Mouse (Mus musculus): Measurements from ENCODE around the gene Pdzd3. TPM values are rescaled to one million over a fixed set of nuclear protein-coding genes. Genes with fewer than 3 reads are reported as not detected.

Gene Pdzd3
- polyA plus RNA-seq (2014; fragmentation: Illumina TruSeq; extraction: RNeasy Lipid Tissue Mini Kit (QIAGEN cat#74804); ENCODE audit: low read depth, low replicate concordance) = 2.5 TPM

GRCm38 (mm10) chr9:44251314-44251713, at the start of gene Pdzd3:
TSS of gene Pdzd3 (minus strand) at chr9:44251471.

GRCm38 (mm10) chr9:44288076-44288958, 37.0 kb upstream of the Pdzd3 start, which contains the start of gene Abcg4:
TSS of gene Abcg4 (minus strand) at chr9:44288615.

DNA sequence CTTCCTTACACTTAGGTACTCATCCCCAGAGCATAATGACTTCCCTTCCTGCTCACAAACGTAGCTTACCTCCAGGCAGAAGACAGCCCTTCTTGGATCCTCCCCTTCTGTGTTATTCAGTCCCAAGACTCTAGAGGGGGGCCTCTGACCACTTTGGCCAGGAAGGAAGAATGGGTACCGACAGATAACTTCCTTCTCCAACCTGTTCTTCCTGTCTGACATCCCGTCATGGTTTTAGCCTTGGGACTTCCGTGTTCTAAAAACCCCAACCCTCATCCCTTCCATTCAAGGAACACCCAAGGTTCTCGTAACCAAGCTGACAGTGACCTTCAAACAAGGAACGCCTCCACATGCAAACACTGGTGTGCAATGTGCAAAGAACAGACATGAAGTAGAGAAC, 17.2 kb upstream of the Pdzd3 start, which contains the start of gene Nlrx1:
Nlrx1 (minus strand) TSS at position 168 of the 400 bp plus-strand sequence.

GRCm38 (mm10) chr9:44240399-44240798, 10.9 kb downstream of the Pdzd3 start, which contains the start of gene Ccdc153:
TSS of gene Ccdc153 (plus strand) at chr9:44240676.

GRCm38 (mm10) chr9:44233802-44234478, 17.3 kb downstream of the Pdzd3 start, which contains the start of gene Cbl:
TSS of gene Cbl (minus strand) at chr9:44234049.

Other genes starting within 250 kb of the Pdzd3 start
- 18.9 TPM for gene Thy1, start 208.1 kb downstream of the Pdzd3 start, polyA plus RNA-seq (2014; fragmentation: Illumina TruSeq; extraction: RNeasy Lipid Tissue Mini Kit (QIAGEN cat#74804); ENCODE audit: low read depth, low replicate concordance)
- 58.5 TPM for gene Usp2, start 184.4 kb downstream of the Pdzd3 start, polyA plus RNA-seq (2014; fragmentation: Illumina TruSeq; extraction: RNeasy Lipid Tissue Mini Kit (QIAGEN cat#74804); ENCODE audit: low read depth, low replicate concordance)
- gene Mfrp, start 149.7 kb downstream of the Pdzd3 start, polyA plus RNA-seq (2014; fragmentation: Illumina TruSeq; extraction: RNeasy Lipid Tissue Mini Kit (QIAGEN cat#74804); ENCODE audit: low read depth, low replicate concordance) = not detected
- gene C1qtnf5, start 144.2 kb downstream of the Pdzd3 start, polyA plus RNA-seq (2014; fragmentation: Illumina TruSeq; extraction: RNeasy Lipid Tissue Mini Kit (QIAGEN cat#74804); ENCODE audit: low read depth, low replicate concordance) = 5.8 TPM
- 0.18 TPM for gene Gm49380, start 138.0 kb downstream of the Pdzd3 start, polyA plus RNA-seq (2014; fragmentation: Illumina TruSeq; extraction: RNeasy Lipid Tissue Mini Kit (QIAGEN cat#74804); ENCODE audit: low read depth, low replicate concordance)
- 5.6 TPM for gene Rnf26, start 138.0 kb downstream of the Pdzd3 start, polyA plus RNA-seq (2014; fragmentation: Illumina TruSeq; extraction: RNeasy Lipid Tissue Mini Kit (QIAGEN cat#74804); ENCODE audit: low read depth, low replicate concordance)
- gene Mcam, start 117.0 kb downstream of the Pdzd3 start, polyA plus RNA-seq (2014; fragmentation: Illumina TruSeq; extraction: RNeasy Lipid Tissue Mini Kit (QIAGEN cat#74804); ENCODE audit: low read depth, low replicate concordance) = 45.0 TPM
- 9.4 TPM for gene Cbl, start 17.4 kb downstream of the Pdzd3 start, polyA plus RNA-seq (2014; fragmentation: Illumina TruSeq; extraction: RNeasy Lipid Tissue Mini Kit (QIAGEN cat#74804); ENCODE audit: low read depth, low replicate concordance)
- gene Ccdc153, start 10.8 kb downstream of the Pdzd3 start, polyA plus RNA-seq (2014; fragmentation: Illumina TruSeq; extraction: RNeasy Lipid Tissue Mini Kit (QIAGEN cat#74804); ENCODE audit: low read depth, low replicate concordance) = not detected
- gene Nlrx1, start 17.1 kb upstream of the Pdzd3 start, polyA plus RNA-seq (2014; fragmentation: Illumina TruSeq; extraction: RNeasy Lipid Tissue Mini Kit (QIAGEN cat#74804); ENCODE audit: low read depth, low replicate concordance) = 13.5 TPM
- gene Abcg4, start 37.1 kb upstream of the Pdzd3 start, polyA plus RNA-seq (2014; fragmentation: Illumina TruSeq; extraction: RNeasy Lipid Tissue Mini Kit (QIAGEN cat#74804); ENCODE audit: low read depth, low replicate concordance) = 0.47 TPM
- gene Hinfp, start 54.2 kb upstream of the Pdzd3 start, polyA plus RNA-seq (2014; fragmentation: Illumina TruSeq; extraction: RNeasy Lipid Tissue Mini Kit (QIAGEN cat#74804); ENCODE audit: low read depth, low replicate concordance) = 7.7 TPM
- 16.3 TPM for gene C2cd2l, start 68.8 kb upstream of the Pdzd3 start, polyA plus RNA-seq (2014; fragmentation: Illumina TruSeq; extraction: RNeasy Lipid Tissue Mini Kit (QIAGEN cat#74804); ENCODE audit: low read depth, low replicate concordance)
- gene Dpagt1, start 74.5 kb upstream of the Pdzd3 start, polyA plus RNA-seq (2014; fragmentation: Illumina TruSeq; extraction: RNeasy Lipid Tissue Mini Kit (QIAGEN cat#74804); ENCODE audit: low read depth, low replicate concordance) = 17.7 TPM
- gene H2afx, start 83.2 kb upstream of the Pdzd3 start, polyA plus RNA-seq (2014; fragmentation: Illumina TruSeq; extraction: RNeasy Lipid Tissue Mini Kit (QIAGEN cat#74804); ENCODE audit: low read depth, low replicate concordance) = 8.9 TPM
- gene Hmbs, start 92.8 kb upstream of the Pdzd3 start, polyA plus RNA-seq (2014; fragmentation: Illumina TruSeq; extraction: RNeasy Lipid Tissue Mini Kit (QIAGEN cat#74804); ENCODE audit: low read depth, low replicate concordance) = 44.7 TPM
- 19.6 TPM for gene Vps11, start 110.2 kb upstream of the Pdzd3 start, polyA plus RNA-seq (2014; fragmentation: Illumina TruSeq; extraction: RNeasy Lipid Tissue Mini Kit (QIAGEN cat#74804); ENCODE audit: low read depth, low replicate concordance)
- 24.8 TPM for gene Hyou1, start 128.0 kb upstream of the Pdzd3 start, polyA plus RNA-seq (2014; fragmentation: Illumina TruSeq; extraction: RNeasy Lipid Tissue Mini Kit (QIAGEN cat#74804); ENCODE audit: low read depth, low replicate concordance)
- gene Slc37a4, start 145.4 kb upstream of the Pdzd3 start, polyA plus RNA-seq (2014; fragmentation: Illumina TruSeq; extraction: RNeasy Lipid Tissue Mini Kit (QIAGEN cat#74804); ENCODE audit: low read depth, low replicate concordance) = 25.1 TPM
- gene Rps25, start 155.7 kb upstream of the Pdzd3 start, polyA plus RNA-seq (2014; fragmentation: Illumina TruSeq; extraction: RNeasy Lipid Tissue Mini Kit (QIAGEN cat#74804); ENCODE audit: low read depth, low replicate concordance) = 932 TPM
- gene Trappc4, start 156.1 kb upstream of the Pdzd3 start, polyA plus RNA-seq (2014; fragmentation: Illumina TruSeq; extraction: RNeasy Lipid Tissue Mini Kit (QIAGEN cat#74804); ENCODE audit: low read depth, low replicate concordance) = 48.1 TPM
- 13.8 TPM for gene Ccdc84, start 167.1 kb upstream of the Pdzd3 start, polyA plus RNA-seq (2014; fragmentation: Illumina TruSeq; extraction: RNeasy Lipid Tissue Mini Kit (QIAGEN cat#74804); ENCODE audit: low read depth, low replicate concordance)
- not detected for gene Foxr1, start 189.7 kb upstream of the Pdzd3 start, polyA plus RNA-seq (2014; fragmentation: Illumina TruSeq; extraction: RNeasy Lipid Tissue Mini Kit (QIAGEN cat#74804); ENCODE audit: low read depth, low replicate concordance)
- not detected for gene Upk2, start 203.5 kb upstream of the Pdzd3 start, polyA plus RNA-seq (2014; fragmentation: Illumina TruSeq; extraction: RNeasy Lipid Tissue Mini Kit (QIAGEN cat#74804); ENCODE audit: low read depth, low replicate concordance)
- gene Bcl9l, start 231.4 kb upstream of the Pdzd3 start, polyA plus RNA-seq (2014; fragmentation: Illumina TruSeq; extraction: RNeasy Lipid Tissue Mini Kit (QIAGEN cat#74804); ENCODE audit: low read depth, low replicate concordance) = 22.5 TPM

Measured in heart, adult 10 weeks (tissue).